Mouse (Mus musculus): ENCODE data around the gene Uvrag. TPM values are rescaled to one million over a fixed set of nuclear protein-coding genes. Genes with fewer than 3 reads are reported as not detected.
"Not testable (repeated sequence)": the region's sequence is repeated elsewhere in the genome, so short reads cannot be mapped to it uniquely, and the experiment has no call there.

The Uvrag gene
- polyA plus RNA-seq, 1 experiment from 2014 or later, result 30.1 TPM

GRCm38 (mm10) chr7:99088576-99089346 is 52.2 kb downstream of the Uvrag start:
- Histone ChIP-seq H3K4me3 (ENCODE audit: inconsistent target) (no peak overlapping the region), H3K27ac (no peak overlapping the region), H3K36me3 (ENCODE audit: inconsistent target) (peaks cover 56% of the 10 kb centered on the region), H3K79me2 (ENCODE audit: inconsistent target) (peaks cover 90% of the 10 kb centered on the region)
- 61% methylated on average over 10 of the region's 10 CpGs for WGBS (ENCODE audit: missing documents)

- no peak overlapping the region for H3K27ac ChIP-seq
- H3K4me3 ChIP-seq (ENCODE audit: inconsistent target), result no peak overlapping the region
- WGBS (ENCODE audit: missing documents), result 86% methylated on average over 7 of the region's 7 CpGs
These were observed 53.4 kb downstream of the Uvrag start for GRCm38 (mm10) chr7:99087581-99087980.

DNA sequence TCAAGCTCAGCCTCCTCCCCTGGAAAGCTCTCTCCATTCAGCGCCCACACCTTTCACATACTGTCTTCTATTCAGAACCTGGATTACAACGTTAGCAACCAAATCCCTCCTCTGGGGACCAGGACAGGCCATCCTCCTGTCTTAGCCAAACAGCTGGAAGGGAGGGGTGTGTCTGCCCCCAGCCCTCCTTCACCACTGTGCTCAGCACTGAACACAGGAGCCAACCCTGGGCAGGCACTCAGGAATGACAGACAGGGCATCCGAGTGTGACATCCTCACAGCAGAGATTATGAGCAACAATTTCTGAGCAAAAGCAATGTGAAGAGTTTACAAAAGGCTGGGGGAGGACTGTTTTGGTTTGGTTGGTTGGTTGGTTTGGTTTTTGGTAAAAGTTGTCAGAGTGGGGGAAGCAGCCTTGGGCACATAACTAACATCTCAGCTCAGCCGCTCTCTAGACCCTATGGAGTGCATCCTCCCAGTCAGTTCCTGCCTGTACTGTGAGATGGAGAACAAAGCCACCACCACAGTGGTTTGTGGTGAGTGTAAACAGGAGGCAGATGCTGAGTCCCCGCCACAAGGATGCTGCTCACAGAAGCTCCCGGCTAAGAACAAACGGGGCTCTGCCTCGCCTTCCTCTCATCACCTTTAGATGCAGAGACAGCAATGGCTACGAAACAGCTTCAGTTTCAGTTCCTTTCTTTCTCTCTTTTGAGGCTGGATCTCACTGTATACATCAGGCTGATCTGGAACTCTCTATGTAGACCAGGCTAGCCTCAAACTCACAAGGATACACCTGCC is 54.1 kb downstream of the Uvrag start:
- peaks cover 54% of the 10 kb centered on the region for H3K36me3 ChIP-seq (ENCODE audit: inconsistent target)
- no peak overlapping the region for H3K27ac ChIP-seq
- no peak overlapping the region for H3K4me3 ChIP-seq (ENCODE audit: inconsistent target)
- 56% methylated on average over 9 of the region's 9 CpGs for WGBS (ENCODE audit: missing documents)
- H3K79me2 ChIP-seq (ENCODE audit: inconsistent target), result peaks cover 88% of the 10 kb centered on the region; the same call in 1 of the 2 replicates

More at GRCm38 (mm10) chr7:99087581-99087980, 53.4 kb downstream of the Uvrag start:
- Histone ChIP-seq H3K79me2 (ENCODE audit: inconsistent target) (peaks cover 90% of the 10 kb centered on the region), H3K36me3 (ENCODE audit: inconsistent target) (peaks cover 49% of the 10 kb centered on the region)

DNA sequence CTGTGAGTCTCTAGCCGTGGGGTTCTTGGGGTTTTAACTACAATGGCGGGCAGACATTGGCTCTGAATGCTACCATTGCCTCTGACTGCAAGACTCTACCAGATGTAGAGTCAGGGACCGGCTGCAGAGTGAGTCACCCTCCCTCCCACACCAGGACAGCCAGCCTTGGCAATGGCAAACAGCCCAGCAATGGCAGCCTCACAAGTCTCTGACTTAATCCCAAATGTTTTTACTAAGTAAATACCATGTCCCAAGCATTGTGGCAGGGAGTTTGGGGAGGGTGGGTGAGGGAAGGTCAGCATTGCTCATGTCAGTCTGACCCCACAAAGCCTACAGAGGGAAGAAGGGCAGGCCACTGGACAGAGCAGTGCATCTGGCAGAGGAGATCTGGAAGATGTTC is 55.7 kb downstream of the Uvrag start:
- Histone ChIP-seq H3K27ac (no peak overlapping the region), H3K4me3 (ENCODE audit: inconsistent target) (no peak overlapping the region), H3K79me2 (ENCODE audit: inconsistent target) (peaks cover 97% of the 10 kb centered on the region; the same call in 1 of the 2 replicates), H3K36me3 (ENCODE audit: inconsistent target) (peaks cover 57% of the 10 kb centered on the region)
- WGBS (ENCODE audit: missing documents), result 86% methylated on average over 3 of the region's 3 CpGs

DNA sequence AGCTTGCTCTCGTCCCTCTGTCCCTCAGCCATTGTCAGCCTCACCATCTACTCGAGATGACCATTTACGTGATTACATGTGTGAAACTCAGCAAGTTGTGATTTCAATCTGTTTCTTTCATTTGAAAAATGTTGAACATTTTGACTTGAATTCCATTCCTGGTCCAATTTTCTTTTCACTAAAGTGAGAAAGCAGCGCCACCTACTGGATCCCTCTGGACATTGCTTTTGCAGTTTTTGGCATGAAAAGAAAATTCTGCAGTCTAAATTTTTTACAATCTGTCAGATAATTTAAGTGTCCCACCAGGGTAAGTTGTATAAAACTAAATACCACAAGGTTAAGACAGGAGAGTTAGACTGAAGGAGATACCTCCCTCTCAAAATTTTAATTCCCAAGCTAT is 61.4 kb downstream of the Uvrag start:
- H3K36me3 ChIP-seq (ENCODE audit: inconsistent target), result peaks cover 53% of the 10 kb centered on the region
- peaks cover 99% of the 10 kb centered on the region for H3K79me2 ChIP-seq (ENCODE audit: inconsistent target)
- no peak overlapping the region for H3K4me3 ChIP-seq (ENCODE audit: inconsistent target)
- WGBS (ENCODE audit: missing documents), result 52% methylated on average over 4 of the region's 4 CpGs
- no peak overlapping the region for H3K27ac ChIP-seq

- Histone ChIP-seq H3K79me2 (ENCODE audit: inconsistent target) (peaks cover 99% of the 10 kb centered on the region), H3K4me3 (ENCODE audit: inconsistent target) (no peak overlapping the region), H3K36me3 (ENCODE audit: inconsistent target) (peaks cover 46% of the 10 kb centered on the region), H3K27ac (no peak overlapping the region)
- 88% methylated on average over 6 of the region's 6 CpGs for WGBS (ENCODE audit: missing documents)
These were observed 62.1 kb downstream of the Uvrag start for GRCm38 (mm10) chr7:99078805-99079204.

- Histone ChIP-seq H3K4me3 (ENCODE audit: inconsistent target) (no peak overlapping the region), H3K79me2 (ENCODE audit: inconsistent target) (peaks cover 100% of the 10 kb centered on the region), H3K36me3 (ENCODE audit: inconsistent target) (peaks cover 54% of the 10 kb centered on the region), H3K27ac (no peak overlapping the region)
- WGBS (ENCODE audit: missing documents), result 86% methylated on average over 8 of the region's 8 CpGs
These were observed 63.7 kb downstream of the Uvrag start for GRCm38 (mm10) chr7:99077234-99077633.

DNA sequence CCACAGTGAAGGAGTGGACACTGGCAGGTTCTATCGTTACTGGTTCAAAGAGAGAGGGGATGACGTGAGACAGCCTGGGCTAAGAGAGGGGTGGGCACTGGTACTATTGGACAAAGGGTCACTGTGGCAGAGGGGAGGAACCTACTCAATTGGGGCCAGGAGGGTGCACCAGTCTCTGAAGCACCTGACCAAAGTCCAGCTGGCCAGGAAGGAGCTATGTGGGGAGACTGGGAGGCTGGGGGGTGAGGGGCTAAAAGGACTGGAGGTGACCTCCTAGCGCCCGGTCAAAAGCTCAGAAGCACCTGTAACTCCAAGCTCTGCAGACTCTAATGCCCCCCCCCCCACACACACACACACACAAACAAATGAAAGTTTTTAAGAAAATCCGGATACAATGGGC is 65.8 kb downstream of the Uvrag start:
- Histone ChIP-seq H3K36me3 (ENCODE audit: inconsistent target) (peaks cover 50% of the 10 kb centered on the region; the same call in 1 of the 2 replicates), H3K79me2 (ENCODE audit: inconsistent target) (peaks cover 100% of the 10 kb centered on the region), H3K4me3 (ENCODE audit: inconsistent target) (no peak overlapping the region), H3K27ac (no peak overlapping the region)
- 97% methylated on average over 5 of the region's 5 CpGs for WGBS (ENCODE audit: missing documents)

DNA sequence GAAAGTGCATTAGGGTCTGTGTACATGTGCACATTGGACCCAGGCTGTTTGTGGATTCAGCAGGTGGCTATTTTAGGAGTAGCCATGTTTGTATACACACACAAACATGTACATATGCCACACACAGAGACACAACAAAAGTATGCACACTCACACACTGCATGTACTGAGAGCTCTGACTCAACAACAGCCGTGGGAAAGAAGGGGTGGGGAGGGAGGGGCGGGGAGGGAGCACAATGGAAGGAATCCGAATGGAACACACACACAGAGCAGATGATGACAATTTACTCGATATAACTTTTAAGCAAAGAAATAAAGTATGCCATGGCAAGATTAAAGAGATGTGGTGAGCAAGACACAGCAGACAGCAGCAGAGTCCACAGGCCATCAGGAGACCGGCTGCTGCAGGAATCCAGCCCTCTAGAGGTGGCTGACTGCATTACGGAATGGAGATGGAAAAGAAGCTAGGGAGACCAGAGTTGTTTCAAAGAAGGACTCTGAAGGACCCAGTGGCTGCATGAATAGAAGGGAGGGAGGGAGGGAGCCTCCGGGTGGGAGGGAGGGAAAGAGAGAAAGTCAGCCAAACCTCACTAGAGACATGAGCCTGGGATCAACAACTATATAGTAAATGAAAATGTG is 67.1 kb downstream of the Uvrag start:
- Histone ChIP-seq H3K36me3 (ENCODE audit: inconsistent target) (peaks cover 55% of the 10 kb centered on the region; the same call in 1 of the 2 replicates), H3K27ac (no peak overlapping the region)
- WGBS (ENCODE audit: missing documents), result 77% methylated on average over 7 of the region's 7 CpGs

DNA sequence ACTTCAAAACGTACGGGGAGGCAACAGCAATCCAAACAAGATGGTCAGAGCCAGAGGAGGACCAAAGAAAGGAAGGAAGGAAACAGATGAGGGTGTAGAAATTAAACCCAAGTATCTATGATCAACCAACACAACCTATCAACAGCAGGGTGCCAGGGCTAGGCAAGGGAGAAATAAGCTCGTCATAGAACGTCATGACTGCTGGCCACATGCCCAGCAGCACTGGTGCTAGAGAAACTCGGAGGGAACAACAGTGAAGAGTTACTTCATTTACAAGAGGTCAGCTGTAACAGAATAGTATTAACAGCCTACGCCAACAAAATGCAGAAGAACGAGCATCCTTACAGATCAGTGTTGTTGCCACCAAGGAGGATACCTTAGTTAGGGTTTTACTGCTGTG is 73.2 kb downstream of the Uvrag start:
- peaks cover 33% of the 10 kb centered on the region for H3K36me3 ChIP-seq (ENCODE audit: inconsistent target)
- H3K4me3 ChIP-seq (ENCODE audit: inconsistent target), result no peak overlapping the region
- WGBS (ENCODE audit: missing documents), result 76% methylated on average over 7 of the region's 7 CpGs
- peaks cover 98% of the 10 kb centered on the region for H3K79me2 ChIP-seq (ENCODE audit: inconsistent target)
- H3K27ac ChIP-seq, result no peak overlapping the region

More for the DNA sequence above, 67.1 kb downstream of the Uvrag start:
- Histone ChIP-seq H3K4me3 (ENCODE audit: inconsistent target) (no peak overlapping the region), H3K79me2 (ENCODE audit: inconsistent target) (peaks cover 100% of the 10 kb centered on the region)

GRCm38 (mm10) chr7:99065920-99066319 is 75.0 kb downstream of the Uvrag start:
- no peak overlapping the region for H3K27ac ChIP-seq
- H3K36me3 ChIP-seq (ENCODE audit: inconsistent target), result peaks cover 25% of the 10 kb centered on the region
- WGBS (ENCODE audit: missing documents), result 73% methylated on average over 2 of the region's 2 CpGs
- H3K79me2 ChIP-seq (ENCODE audit: inconsistent target), result peaks cover 98% of the 10 kb centered on the region
- no peak overlapping the region for H3K4me3 ChIP-seq (ENCODE audit: inconsistent target)

DNA sequence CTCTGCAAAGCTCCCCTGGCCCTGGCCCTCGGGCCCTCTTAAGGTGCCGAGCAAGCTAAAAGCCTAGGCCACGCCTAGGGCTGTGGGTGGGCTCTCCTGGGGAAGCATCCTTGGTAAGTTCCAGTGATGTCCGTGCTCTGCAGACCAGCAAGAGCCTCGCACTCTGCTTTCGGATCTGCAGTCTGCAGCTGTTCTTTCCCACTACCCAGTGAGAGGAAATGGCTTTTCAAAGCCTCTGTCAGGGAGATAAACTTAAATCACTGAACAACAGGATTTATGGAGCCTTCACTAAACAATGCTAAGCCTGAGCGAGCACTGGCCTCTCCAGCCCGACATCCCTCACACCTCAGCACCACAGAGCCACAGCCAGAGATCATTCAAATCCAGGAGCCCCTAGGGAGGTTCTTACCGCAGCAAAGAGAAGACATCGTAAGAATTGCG is 75.5 kb downstream of the Uvrag start:
- H3K36me3 ChIP-seq (ENCODE audit: inconsistent target), result peaks cover 25% of the 10 kb centered on the region
- H3K79me2 ChIP-seq (ENCODE audit: inconsistent target), result peaks cover 98% of the 10 kb centered on the region
- no peak overlapping the region for H3K4me3 ChIP-seq (ENCODE audit: inconsistent target)
- no peak overlapping the region for H3K27ac ChIP-seq
- 97% methylated on average over 11 of the region's 11 CpGs for WGBS (ENCODE audit: missing documents)

DNA sequence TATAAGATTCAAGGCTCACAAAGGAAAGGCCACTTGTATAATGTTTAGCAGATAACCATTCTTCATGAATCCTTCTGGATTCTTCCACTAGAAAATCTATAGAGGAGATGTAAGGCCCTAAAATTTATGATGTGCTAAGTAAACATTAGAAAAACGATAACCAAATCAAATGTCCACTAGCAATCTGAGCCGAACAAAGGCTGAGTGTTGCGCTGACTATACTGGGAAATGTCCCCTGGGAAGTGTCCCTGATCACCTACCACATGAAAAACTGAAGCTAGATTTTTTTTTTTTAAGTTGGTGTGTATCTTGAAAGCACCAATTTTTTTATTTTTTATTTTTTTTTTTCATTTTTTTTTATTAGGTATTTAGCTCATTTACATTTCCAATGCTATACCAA is 76.1 kb downstream of the Uvrag start:
- H3K79me2 ChIP-seq (ENCODE audit: inconsistent target), result peaks cover 98% of the 10 kb centered on the region
- H3K27ac ChIP-seq, result no peak overlapping the region
- peaks cover 24% of the 10 kb centered on the region for H3K36me3 ChIP-seq (ENCODE audit: inconsistent target)
- H3K4me3 ChIP-seq (ENCODE audit: inconsistent target), result no peak overlapping the region
- 100% methylated on average over 3 of the region's 3 CpGs for WGBS (ENCODE audit: missing documents)

- WGBS (ENCODE audit: missing documents), result 100% methylated on average over 3 of the region's 3 CpGs
- not testable (repeated sequence) for H3K27ac ChIP-seq; H3K4me3 ChIP-seq (ENCODE audit: inconsistent target)
- peaks cover 20% of the 10 kb centered on the region for H3K36me3 ChIP-seq (ENCODE audit: inconsistent target)
- peaks cover 96% of the 10 kb centered on the region; the same call in 1 of the 2 replicates for H3K79me2 ChIP-seq (ENCODE audit: inconsistent target)
These were observed 78.7 kb downstream of the Uvrag start for GRCm38 (mm10) chr7:99062263-99062662.

All from macrophage (primary cell).